Mouse (Mus musculus) lung, embryonic 15.5 days (tissue): ENCODE data around the gene Lypd3. TPM values are rescaled to one million over a fixed set of nuclear protein-coding genes. Genes with fewer than 3 reads are reported as not detected.
"Not testable (repeated sequence)": the region's sequence is repeated elsewhere in the genome, so short reads cannot be mapped to it uniquely, and the experiment has no call there.

Experiments used
- ATAC-seq: fragments of 200-750 bp; cut with Nextera tagmentation; 2 replicates; pipeline ENCODE4 v1.8.0; 2017; ENCODE audit warnings: moderate number of reproducible peaks, borderline replicate concordance; ENCODE audit not compliant: low FRiP score, low TSS enrichment; ENCODE audit errors: extremely low read depth
- H3K27ac ChIP-seq: fragments of 300-500 bp; sonication (generic); 2 replicates; pipeline ENCODE4 v1.5.1; 2015; ENCODE audit warnings: moderate library complexity, mild to moderate bottlenecking, inconsistent platforms
- H3K27me3 ChIP-seq: fragments of 300-500 bp; sonication (generic); 2 replicates; pipeline ENCODE4 v1.6.1; 2015; ENCODE audit warnings: inconsistent platforms
- H3K36me3 ChIP-seq: fragments of 300-500 bp; sonication (generic); 2 replicates; pipeline ENCODE4 v1.6.1; 2015; ENCODE audit warnings: inconsistent platforms
- H3K4me1 ChIP-seq: fragments of 300-500 bp; sonication (generic); 2 replicates; pipeline ENCODE4 v1.6.1; 2015; ENCODE audit warnings: inconsistent platforms
- H3K4me2 ChIP-seq: fragments of 300-500 bp; sonication (generic); 2 replicates; pipeline ENCODE4 v1.6.1; 2015; ENCODE audit warnings: inconsistent platforms, mild to moderate bottlenecking, moderate library complexity
- H3K4me3 ChIP-seq: fragments of 300-500 bp; sonication (generic); 2 replicates; pipeline ENCODE4 v1.5.1; 2015; ENCODE audit warnings: mild to moderate bottlenecking, inconsistent platforms
- H3K9ac ChIP-seq: fragments of 300-500 bp; sonication (generic); 2 replicates; pipeline ENCODE4 v1.6.1; 2015; ENCODE audit warnings: inconsistent platforms
- H3K9me3 ChIP-seq: fragments of 300-500 bp; sonication (generic); 2 replicates; pipeline ENCODE4 v1.6.1; 2016; ENCODE audit warnings: inconsistent platforms
- whole genome bisulfite sequencing: fragments of 180-500 bp; shearing (Covaris S2); methylation state at CpG from one replicate; pipeline ENCODE4 v1.1.7; 2015; 5-methylcytosine and 5-hydroxymethylcytosine counted together
- polyA plus RNA-seq: library from polyadenylated mRNA; unstranded; fragments of >200 nt; fragmentation: Nextera tagmentation; extraction: Ambion mirVana; gene quantifications from 2 replicates; pipeline ENCODE4 v1.2.1, GENCODE M21; 2015

The Lypd3 gene
- polyA plus RNA-seq, 1 experiment from 2014 or later, result 0.40 TPM

GRCm38 (mm10) chr7:24684121-24684520 is 47.8 kb downstream of the Lypd3 start:
- 74% methylated on average over 7 of the region's 7 CpGs for WGBS
- H3K27me3 ChIP-seq, H3K9ac ChIP-seq, H3K4me3 ChIP-seq, H3K4me2 ChIP-seq, H3K36me3 ChIP-seq, ATAC-seq, H3K4me1 ChIP-seq, H3K27ac ChIP-seq, H3K9me3 ChIP-seq: not testable (repeated sequence)

GRCm38 (mm10) chr7:24687519-24687918 is 51.2 kb downstream of the Lypd3 start:
- ATAC-seq, result not testable (repeated sequence)

More at GRCm38 (mm10) chr7:24687519-24687918, 51.2 kb downstream of the Lypd3 start:
- not testable (repeated sequence) for H3K27me3 ChIP-seq, H3K27ac ChIP-seq, H3K9me3 ChIP-seq, H3K36me3 ChIP-seq, H3K9ac ChIP-seq, H3K4me3 ChIP-seq, H3K4me2 ChIP-seq, H3K4me1 ChIP-seq
- WGBS, result 89% methylated on average over 10 of the region's 10 CpGs

Other genes starting within 250 kb of the Lypd3 start
- gene Smg9, start 236.9 kb upstream of the Lypd3 start, polyA plus RNA-seq, result 22.5 and 23.9 TPM in 2 replicates
- not detected in 2 replicates for gene Irgc1, start 184.3 kb upstream of the Lypd3 start, polyA plus RNA-seq
- 17.5 and 18.6 TPM in 2 replicates for gene Plaur, start 174.1 kb upstream of the Lypd3 start, polyA plus RNA-seq
- gene Cadm4, start 154.5 kb upstream of the Lypd3 start, polyA plus RNA-seq, result 2.8 and 3.5 TPM in 2 replicates
- 42.7 and 47.2 TPM in 2 replicates for gene Zfp428, start 129.5 kb upstream of the Lypd3 start, polyA plus RNA-seq
- gene AC161166.1, start 124.1 kb upstream of the Lypd3 start, polyA plus RNA-seq, result 0.19 and 0.47 TPM in 2 replicates
- 7.8 and 7.9 TPM in 2 replicates for gene Irgq, start 105.9 kb upstream of the Lypd3 start, polyA plus RNA-seq
- gene Pinlyp, start 90.4 kb upstream of the Lypd3 start, polyA plus RNA-seq, result 0.39 and 0.54 TPM in 2 replicates
- gene Xrcc1, start 90.3 kb upstream of the Lypd3 start, polyA plus RNA-seq, result 109 and 118 TPM in 2 replicates
- 23.8 and 24.2 TPM in 2 replicates for gene Ethe1, start 49.0 kb upstream of the Lypd3 start, polyA plus RNA-seq
- gene Zfp575, start 48.9 kb upstream of the Lypd3 start, polyA plus RNA-seq, result 2.8 and 3.0 TPM in 2 replicates
- 0.15 and 0.21 TPM in 2 replicates for gene Phldb3, start 25.8 kb upstream of the Lypd3 start, polyA plus RNA-seq
- not detected in 2 replicates for gene Tex101, start 40.1 kb downstream of the Lypd3 start, polyA plus RNA-seq
- gene BC049730, start 72.7 kb downstream of the Lypd3 start, polyA plus RNA-seq, result not detected in 2 replicates
- gene Gm4763, start 90.4 kb downstream of the Lypd3 start, polyA plus RNA-seq, result not detected in 2 replicates
- 0.73 and 0.75 TPM in 2 replicates for gene Cd177, start 123.8 kb downstream of the Lypd3 start, polyA plus RNA-seq
- gene Ceacam10, start 140.7 kb downstream of the Lypd3 start, polyA plus RNA-seq, result 0.15 TPM in 1 of 2 replicates, not detected in the other
- 14.1 and 18.4 TPM in 2 replicates for gene Gm9844, start 225.7 kb downstream of the Lypd3 start, polyA plus RNA-seq
- gene Lypd4, start 233.4 kb downstream of the Lypd3 start, polyA plus RNA-seq, result not detected in 2 replicates
- not detected in 2 replicates for gene Dmrtc2, start 233.5 kb downstream of the Lypd3 start, polyA plus RNA-seq
- gene Rps19, start 247.8 kb downstream of the Lypd3 start, polyA plus RNA-seq, result 2,408 and 2,762 TPM in 2 replicates